Mouse (Mus musculus): ENCODE measurements around the gene Rnf113a1.
"Not testable (repeated sequence)": the region's sequence is repeated elsewhere in the genome, so short reads cannot be mapped to it uniquely, and the experiment has no call there.

The Rnf113a1 gene

GRCm38 (mm10) chrX:37191105-37191743 lies at the start of gene Rnf113a1, which contains the start of gene Ndufa1:
Gene Rnf113a1 (plus strand): TSS chrX:37191245.
Gene Ndufa1 (minus strand): TSS chrX:37191163.
- in situ Hi-C loops (cut with MboI; ENCODE audit: low sequenced_read_pairs), result no loop called here

- in situ Hi-C loops (cut with MboI; ENCODE audit: low sequenced_read_pairs), result no loop called here
Measured at GRCm38 (mm10) chrX:37141732-37142131, 49.3 kb upstream of the Rnf113a1 start.

GRCm38 (mm10) chrX:37144498-37144897 lies 46.5 kb upstream of the Rnf113a1 start:
- in situ Hi-C loops (cut with MboI; ENCODE audit: low sequenced_read_pairs), result not testable (repeated sequence)

GRCm38 (mm10) chrX:37144954-37145353 lies 46.1 kb upstream of the Rnf113a1 start:
- in situ Hi-C loops (cut with MboI; ENCODE audit: low sequenced_read_pairs), result no loop called here

- in situ Hi-C loops (cut with MboI; ENCODE audit: low sequenced_read_pairs), result no loop called here
Measured at GRCm38 (mm10) chrX:37157839-37158238, 33.2 kb upstream of the Rnf113a1 start.

- in situ Hi-C loops (cut with MboI; ENCODE audit: low sequenced_read_pairs), result no loop called here
Measured at GRCm38 (mm10) chrX:37161169-37161568, 29.9 kb upstream of the Rnf113a1 start.

GRCm38 (mm10) chrX:37163115-37163514 lies 27.9 kb upstream of the Rnf113a1 start:
- in situ Hi-C loops (cut with MboI; ENCODE audit: low sequenced_read_pairs), result no loop called here

- in situ Hi-C loops (cut with MboI; ENCODE audit: low sequenced_read_pairs), result no loop called here
Measured at GRCm38 (mm10) chrX:37167085-37167484, 24.0 kb upstream of the Rnf113a1 start.

GRCm38 (mm10) chrX:37168742-37169141 lies 22.3 kb upstream of the Rnf113a1 start, which contains the start of gene Akap14:
Gene Akap14 (minus strand): TSS chrX:37168842.
- in situ Hi-C loops (cut with MboI; ENCODE audit: low sequenced_read_pairs), result no loop called here

- in situ Hi-C loops (cut with MboI; ENCODE audit: low sequenced_read_pairs), result not testable (repeated sequence)
Measured at GRCm38 (mm10) chrX:37184401-37184800, 6.6 kb upstream of the Rnf113a1 start.

GRCm38 (mm10) chrX:37190755-37191104 lies 315 bp upstream of the Rnf113a1 start:
- in situ Hi-C loops (cut with MboI; ENCODE audit: low sequenced_read_pairs), result no loop called here

- in situ Hi-C loops (cut with MboI; ENCODE audit: low sequenced_read_pairs), result no loop called here
Measured at GRCm38 (mm10) chrX:37191744-37192379, 817 bp downstream of the Rnf113a1 start.

- in situ Hi-C loops (cut with MboI; ENCODE audit: low sequenced_read_pairs), result no loop called here
Measured at GRCm38 (mm10) chrX:37198676-37199075, 7.6 kb downstream of the Rnf113a1 start.

- in situ Hi-C loops (cut with MboI; ENCODE audit: low sequenced_read_pairs), result no loop called here
Measured at GRCm38 (mm10) chrX:37210941-37211340, 19.9 kb downstream of the Rnf113a1 start, which contains the start of gene Gm9. Gene Gm9 (minus strand): TSS chrX:37211041.

- in situ Hi-C loops (cut with MboI; ENCODE audit: low sequenced_read_pairs), result not testable (repeated sequence)
Measured at GRCm38 (mm10) chrX:37222158-37222557, 31.1 kb downstream of the Rnf113a1 start, which contains the start of gene Rhox1. Gene Rhox1 (minus strand): TSS chrX:37222258.
